Mouse (Mus musculus): Measurements from ENCODE around the gene Bag6.
A peak's percentile ranks its signal among the peaks of the same experiment; 100 is the strongest.

The Bag6 gene

DNA sequence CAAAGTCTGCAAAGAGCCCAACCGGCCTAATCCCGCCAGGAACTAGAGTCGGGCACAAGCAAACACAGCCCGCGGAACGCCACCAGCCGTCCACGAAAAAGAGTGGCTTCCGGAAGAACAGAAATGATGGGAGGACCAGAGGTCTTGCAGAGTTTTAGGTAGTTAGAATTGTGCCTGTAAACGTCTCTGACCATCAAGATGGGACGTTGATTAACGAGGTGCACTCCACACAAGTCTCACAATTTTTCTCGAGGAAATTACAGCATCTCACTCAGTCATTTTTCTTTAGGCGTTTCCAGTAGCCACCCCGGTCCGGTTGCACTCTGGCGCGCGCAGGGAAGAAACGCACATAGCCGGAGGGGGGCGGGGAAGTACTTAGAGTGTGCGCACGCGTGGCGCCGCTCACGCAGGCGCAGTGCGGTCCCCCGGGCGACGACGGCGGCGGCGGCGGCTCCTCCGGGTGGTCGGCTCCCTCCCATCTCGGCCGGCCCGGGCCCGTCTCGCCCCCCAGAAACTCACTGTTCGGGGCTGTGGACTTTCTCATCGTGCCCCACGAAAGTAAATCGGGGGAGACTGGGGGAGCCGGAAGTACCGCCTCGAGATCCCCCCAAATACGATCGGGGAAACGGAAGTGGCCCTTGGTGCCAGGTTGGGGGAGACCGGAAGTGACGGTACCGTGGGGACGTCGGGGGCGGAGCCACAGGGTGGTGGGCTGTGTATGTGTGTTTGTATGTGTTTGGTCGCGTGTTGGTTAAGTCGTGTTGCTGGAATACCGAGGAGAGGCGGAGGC, at the start of gene Bag6:
Gene Bag6, plus strand, starts transcription at position 378 of the 790 bp plus-strand sequence.
- DNase-seq (ENCODE audit: low read depth, low spot score), result peak; percentile 89

DNA sequence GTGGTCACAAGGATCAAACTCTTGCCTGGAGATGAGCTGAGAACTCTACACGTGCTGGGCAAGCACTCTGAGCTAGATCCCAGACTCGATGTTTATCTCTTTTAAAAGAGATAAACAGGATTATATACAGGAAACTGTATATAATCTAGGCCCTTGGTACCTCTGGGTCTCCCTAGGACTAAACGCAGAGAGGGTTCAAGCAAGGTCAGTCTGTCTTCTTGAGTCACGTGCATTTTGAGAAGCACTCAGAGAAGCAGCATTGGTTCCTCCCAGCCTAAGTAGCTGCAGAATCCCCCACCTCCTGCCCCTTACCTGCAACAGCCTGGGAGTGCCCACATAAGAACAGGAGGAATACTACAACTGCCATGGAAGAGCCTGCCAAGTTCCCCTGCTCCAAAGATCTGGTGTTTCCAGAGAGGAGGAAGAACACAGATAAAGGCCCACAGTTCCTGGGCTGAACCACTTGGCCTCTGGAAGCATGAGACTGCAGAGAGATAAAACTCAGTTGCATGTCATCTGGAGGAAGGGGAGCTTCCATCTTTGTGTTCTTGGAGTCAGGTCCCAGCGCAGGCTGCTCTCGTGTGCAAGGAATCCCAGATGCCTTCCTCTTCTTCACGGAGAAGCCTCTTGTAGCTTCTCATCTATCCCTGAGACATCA, 49.6 kb upstream of the Bag6 start, which contains the start of gene Ly6g6f:
Gene Ly6g6f, minus strand, starts transcription at position 403 of the 658 bp plus-strand sequence.
- DNase-seq (ENCODE audit: low read depth, low spot score), result no peak

DNA sequence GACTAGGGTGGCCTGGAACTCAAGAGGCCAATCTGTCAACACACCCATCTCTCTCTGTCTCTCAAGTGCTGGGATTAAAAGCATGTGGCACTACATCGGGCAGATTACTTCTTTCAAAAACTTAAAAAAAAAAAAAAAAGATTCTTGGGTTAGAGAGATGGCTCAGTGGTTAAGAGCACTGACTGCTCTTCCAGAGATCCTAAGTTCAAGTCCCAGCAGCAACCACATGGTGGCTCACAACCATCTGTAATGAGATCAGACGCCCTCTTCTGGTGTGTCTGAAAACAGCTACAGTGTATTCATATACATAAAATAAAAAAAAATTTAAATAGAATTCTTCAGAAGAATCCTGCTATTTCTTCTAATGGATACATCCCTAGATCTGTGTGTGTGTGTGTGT, 46.8 kb upstream of the Bag6 start:
- DNase-seq (ENCODE audit: low read depth, low spot score), result no peak

DNA sequence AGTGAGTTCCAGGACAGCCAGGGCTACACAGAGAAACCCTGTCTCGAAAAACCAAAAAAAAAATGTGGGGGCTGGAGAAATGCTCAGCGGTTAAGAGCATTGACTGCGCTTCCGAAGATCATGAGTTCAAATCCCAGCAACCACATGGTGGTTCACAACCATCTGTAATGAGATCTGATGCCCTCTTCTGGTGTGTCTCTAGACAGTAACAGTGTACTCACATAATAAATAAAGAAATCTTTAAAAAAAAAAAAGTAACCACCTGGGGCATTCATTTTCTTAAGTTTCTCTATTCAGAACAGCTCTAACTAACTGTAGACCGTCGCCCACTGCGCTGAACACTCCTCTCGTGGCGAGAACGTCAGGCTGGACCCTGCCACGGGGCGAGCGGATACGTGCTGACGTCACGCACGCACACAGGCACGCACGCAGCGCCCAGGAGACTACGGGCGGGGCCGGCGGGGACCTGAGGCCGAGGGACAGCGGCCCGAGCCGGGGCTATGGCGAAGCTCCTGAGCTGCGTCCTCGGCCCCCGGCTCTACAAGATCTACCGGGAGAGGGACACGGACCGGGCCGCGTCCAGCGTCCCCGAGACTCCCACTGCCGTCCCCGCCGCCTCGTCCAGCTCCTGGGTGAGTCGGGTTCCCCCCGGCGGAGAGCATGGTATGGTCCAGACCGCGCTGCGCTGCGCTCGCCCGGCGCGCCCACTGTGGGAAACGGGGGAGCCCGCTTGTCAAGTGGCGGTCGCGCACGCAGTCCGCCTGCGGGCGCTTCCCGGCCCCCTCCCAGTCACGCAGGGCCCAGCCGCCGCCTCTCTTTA, 45.9 kb upstream of the Bag6 start, which contains the start of gene Abhd16a:
Gene Abhd16a, plus strand, starts transcription at position 439 of the 820 bp plus-strand sequence.
- DNase-seq (ENCODE audit: low read depth, low spot score), result peak; percentile 84

DNA sequence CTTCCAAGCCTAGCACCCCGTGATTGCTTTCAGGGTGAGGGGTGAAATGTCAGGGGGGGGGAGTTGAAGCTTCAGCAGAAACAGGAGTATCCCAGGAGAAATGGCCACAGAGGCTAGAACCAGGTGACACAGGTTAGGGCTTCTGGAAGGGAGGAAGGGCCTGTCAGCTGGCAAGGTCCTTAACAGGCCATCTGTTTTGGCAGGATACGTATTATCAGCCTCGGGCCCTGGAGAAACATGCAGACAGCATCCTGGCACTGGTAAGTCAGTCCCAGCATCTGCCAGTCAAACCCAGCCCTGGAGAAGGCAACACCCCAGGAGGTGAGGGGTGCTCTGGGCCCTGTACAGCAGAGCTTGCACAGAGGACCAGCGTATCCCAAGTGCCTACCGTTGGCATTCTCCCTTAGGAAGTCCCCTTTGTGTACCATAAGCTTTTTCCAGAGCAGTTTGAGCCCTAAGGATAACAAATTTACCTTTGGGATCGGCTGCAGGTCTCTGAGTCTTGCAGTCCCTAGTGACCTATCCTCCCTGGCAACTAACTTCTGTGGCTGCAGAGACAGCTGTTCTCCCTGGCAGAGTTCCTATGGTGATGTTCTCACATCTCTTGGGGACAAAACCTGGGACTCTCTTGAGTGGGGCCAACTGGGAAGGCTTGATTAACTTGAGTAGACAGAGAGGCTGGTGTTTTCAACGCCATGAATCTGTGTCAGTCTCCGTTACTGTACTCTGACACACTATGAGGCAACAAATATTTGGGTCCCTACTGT, 44.6 kb upstream of the Bag6 start:
- no peak for DNase-seq (ENCODE audit: low read depth, low spot score)

DNA sequence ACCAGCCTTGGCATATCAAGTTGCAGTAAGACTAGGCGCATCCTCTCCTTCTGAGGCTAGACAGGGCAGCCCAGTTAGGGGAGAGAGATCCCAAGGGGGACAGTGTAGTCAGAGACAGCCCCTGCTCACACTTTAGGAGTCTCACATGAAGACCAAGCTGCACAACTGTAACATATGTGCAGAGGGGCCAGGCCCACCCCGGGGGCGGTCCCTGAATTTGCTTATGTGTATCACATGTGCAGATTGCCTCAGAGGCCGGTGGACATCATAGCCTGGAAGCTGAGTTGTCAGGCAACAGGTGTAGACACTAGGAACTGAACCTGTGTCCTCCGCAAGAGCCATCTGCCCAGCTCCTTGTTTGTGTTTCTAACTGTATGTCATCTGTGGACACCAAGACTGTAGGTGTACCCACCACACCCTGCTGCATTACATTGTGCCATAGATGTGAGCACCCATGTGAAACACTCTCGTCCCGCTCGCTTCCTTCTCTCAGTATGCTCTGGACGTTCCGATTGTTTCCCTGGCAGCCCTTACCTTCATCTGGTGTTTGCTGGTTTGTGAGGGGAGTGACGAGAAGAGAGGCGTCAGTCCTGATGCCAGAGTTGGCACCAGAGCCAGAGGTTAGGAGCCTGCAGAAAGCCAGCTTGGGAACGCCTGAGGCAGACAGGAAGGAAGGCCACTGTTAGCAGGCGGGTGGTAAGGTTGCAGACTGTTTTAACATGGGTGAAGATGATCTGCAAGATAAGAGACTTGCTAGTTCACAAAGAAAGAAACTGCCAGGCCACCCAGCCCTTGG, 42.4 kb upstream of the Bag6 start:
- DNase-seq (ENCODE audit: low read depth, low spot score), result no peak

DNA sequence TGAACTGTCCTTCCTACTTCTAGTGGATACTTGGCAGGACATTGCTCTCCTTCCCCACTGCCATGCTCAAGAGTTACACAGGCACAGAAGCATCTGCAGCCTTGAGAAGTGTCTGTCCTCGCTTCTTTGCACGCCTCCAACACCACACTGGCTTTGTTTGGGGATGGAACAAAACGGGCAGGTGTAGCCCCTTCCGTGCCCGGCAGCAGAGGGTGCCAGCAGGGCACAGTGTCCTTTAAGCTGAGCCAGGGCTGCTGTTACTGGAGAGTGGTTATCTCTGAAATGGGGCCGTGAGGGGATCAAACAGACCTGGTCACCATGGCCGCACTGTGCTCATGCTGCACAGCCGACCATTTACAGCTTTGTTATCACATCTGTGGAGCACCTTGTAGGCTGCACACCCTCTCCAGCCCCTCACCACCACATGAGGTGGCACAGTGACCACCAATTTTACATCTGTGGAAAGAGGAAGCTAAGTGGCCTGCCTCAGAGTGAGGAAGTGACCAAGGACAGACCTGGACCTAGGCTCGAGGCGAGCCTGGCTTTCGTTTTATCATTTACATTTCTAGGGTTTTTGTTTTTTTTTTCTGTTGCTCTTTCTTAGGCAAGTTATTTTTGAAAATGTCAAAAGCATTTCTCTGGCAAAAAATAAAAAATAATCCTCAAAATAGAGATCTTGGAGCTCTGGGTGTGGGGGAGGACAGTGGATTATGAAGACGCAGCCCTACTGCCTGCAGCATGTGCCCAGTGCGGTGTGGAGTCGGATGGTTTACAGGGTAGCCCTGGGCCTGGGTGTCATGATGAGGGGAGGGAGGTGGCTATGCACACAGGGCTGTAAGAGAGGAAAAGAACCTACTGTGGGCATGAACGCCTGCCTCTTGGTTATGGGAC, 40.3 kb upstream of the Bag6 start:
- DNase-seq (ENCODE audit: low read depth, low spot score), result no peak

DNA sequence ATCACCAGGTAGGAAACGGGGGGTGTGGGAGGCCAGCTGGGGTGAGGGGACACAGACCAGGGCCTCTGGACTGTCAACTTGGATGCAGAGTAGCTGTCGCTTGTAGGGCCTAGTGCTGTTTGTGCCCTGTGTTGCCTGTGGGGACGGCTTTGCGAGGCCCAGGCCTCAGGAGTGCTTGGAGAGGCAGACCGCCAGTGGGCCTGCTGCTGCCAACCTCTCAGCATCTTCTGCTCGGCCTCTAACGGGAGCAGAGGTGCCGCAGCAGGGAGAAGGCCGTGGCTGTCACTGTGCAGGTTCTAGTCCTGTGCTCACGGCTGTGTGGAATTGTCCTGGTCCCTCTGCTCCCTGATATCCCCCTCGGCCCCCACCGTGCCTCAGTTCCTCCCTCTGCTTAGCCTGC, 38.4 kb upstream of the Bag6 start:
- no peak for DNase-seq (ENCODE audit: low read depth, low spot score)

DNA sequence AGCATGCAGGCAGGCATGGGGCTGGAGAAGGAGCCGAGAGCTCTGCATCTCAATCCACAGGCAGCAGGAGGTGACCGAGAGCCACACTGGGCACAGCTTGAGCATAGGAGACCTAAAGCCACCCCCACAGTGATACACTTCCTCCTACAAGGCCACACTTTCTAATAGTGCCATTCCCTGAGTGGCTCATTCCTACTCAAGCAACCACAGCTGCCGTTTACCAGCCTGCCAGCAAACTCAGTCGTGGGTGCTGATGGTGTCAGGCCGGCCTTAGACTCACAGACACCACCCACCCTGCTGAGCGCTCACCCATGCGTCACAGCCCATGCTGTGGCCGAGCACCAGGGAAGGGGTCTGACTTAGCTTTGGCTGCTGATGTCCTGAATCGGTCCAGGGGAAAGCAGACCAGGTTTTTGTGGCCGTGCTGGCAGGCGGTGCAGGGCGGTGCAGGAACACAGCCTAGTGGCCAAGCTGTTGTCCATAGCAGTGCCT, 37.8 kb upstream of the Bag6 start:
- DNase-seq (ENCODE audit: low read depth, low spot score), result no peak

DNA sequence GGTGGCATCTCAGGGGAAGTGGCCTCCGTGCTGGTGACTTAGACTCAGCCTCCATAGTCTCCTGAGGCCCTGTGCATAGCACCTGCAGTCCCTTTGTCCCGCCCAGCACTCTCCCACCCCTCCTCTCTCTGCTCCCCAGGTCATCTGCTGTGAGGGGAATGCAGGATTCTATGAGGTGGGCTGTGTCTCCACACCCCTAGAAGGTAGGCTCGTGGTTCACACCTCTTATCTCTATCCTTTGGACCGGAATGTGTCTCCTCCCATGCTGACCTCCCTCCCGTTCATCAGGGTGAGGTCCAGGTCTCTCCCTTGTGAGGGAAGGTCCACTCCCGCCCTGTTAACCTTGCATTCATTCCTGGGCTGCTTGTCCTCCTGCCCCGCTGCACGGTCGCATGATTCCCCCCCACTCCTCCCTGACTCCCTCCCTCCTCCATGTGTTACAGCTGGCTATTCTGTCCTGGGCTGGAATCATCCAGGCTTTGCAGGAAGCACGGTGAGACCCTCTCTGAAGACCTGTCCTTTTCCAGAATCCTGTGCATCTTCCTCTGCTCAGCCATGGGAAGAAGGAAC, 34.7 kb upstream of the Bag6 start:
- DNase-seq (ENCODE audit: low read depth, low spot score), result no peak

DNA sequence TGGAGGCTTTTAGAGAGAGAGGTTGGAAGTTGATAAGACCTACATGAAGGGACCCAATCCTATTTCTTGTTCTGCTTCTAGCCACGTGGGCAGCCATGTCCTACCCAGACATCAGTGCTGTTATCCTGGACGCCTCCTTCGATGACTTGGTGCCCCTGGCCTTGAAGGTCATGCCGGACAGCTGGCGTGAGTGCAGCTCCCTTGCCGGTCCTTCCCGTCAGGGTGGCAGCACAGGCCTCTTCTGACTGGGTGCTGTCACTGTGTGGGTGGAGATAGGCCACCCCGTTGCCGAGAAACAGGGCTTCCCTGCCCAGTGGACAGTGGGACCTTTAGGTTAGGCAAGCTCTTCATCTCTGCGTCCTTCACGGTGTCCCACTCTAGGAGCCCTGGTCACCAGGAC, 33.8 kb upstream of the Bag6 start:
- no peak for DNase-seq (ENCODE audit: low read depth, low spot score)

DNA sequence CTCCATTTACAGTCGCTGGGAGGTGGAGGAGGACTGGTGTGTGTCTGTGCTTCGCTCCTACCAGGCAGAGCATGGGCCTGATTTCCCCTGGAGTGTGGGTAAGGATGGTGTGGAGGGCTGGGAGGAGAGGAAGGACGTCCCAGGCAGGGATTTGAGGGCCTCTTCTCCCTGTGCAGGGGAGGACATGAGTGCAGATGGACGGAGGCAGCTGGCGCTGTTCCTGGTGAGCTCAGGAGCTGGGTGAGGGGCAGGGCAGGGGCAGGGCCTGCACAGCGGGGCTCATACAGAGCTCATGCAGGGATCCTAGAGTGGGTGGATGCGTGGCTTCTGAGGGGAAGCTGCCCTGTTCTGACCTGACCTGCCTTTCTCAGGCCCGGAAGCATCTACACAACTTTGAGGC, 32.7 kb upstream of the Bag6 start:
- no peak for DNase-seq (ENCODE audit: low read depth, low spot score)

DNA sequence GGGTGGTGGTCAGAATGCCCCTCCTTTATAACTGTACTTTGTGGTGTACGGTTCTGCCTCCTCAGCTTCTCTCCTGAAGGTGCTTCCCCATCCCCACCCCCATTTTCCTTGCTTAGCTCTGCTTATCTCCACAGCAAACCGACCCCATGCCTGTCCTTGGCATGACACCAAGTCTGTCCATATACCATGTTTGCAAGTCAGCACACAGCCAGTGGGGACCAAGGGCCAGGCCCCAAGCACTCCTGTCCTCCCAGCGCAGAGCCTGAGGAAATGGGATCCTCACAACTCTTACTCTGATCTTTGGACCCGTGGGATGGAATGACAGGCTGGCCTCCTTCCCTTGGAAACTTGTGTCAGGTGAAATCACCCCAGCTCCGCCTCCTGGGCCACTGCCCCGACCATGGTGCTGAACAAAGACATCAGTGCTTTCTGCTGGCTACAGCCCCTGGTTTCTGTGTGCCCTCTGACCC, 31.7 kb upstream of the Bag6 start:
- DNase-seq (ENCODE audit: low read depth, low spot score), result no peak

DNA sequence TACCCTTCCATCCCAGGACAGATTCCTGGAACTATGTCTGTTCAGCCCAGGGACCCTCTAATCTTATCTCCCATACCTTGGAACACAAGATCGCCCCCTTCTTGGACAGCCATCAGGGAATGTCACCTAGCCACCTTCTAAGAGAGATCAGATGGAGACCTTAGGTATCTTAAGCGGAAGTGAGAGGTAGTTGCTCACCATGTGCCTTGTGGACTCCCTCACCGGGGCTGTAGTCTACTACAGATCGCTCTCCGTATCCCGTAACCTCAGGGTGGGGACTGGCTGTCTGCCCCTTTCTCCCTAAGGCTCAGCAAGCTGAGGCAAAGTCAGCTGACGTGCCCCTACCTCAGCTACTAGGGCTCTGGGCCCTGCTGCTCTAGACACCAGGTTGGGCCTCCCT, 30.9 kb upstream of the Bag6 start:
- no peak for DNase-seq (ENCODE audit: low read depth, low spot score)

DNA sequence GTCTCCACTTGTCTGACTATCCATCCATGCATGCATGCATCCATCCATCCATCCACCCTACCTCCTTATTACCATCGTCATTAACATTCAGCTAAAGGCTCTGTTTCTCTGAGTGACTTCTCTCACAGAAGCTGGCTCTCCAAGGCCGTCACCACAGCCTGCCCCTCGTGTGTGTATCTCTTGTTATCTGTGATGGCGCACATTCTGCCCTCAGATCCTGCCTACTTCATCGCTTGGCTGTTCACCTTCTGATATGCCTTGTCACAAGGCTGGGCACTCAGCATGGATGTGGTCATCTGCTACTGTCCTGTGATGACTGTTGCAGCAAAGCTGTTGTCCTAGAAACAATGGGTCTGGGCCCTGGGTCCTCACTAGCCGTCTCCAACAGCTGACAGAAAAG, 30.2 kb upstream of the Bag6 start:
- DNase-seq (ENCODE audit: low read depth, low spot score), result no peak

DNA sequence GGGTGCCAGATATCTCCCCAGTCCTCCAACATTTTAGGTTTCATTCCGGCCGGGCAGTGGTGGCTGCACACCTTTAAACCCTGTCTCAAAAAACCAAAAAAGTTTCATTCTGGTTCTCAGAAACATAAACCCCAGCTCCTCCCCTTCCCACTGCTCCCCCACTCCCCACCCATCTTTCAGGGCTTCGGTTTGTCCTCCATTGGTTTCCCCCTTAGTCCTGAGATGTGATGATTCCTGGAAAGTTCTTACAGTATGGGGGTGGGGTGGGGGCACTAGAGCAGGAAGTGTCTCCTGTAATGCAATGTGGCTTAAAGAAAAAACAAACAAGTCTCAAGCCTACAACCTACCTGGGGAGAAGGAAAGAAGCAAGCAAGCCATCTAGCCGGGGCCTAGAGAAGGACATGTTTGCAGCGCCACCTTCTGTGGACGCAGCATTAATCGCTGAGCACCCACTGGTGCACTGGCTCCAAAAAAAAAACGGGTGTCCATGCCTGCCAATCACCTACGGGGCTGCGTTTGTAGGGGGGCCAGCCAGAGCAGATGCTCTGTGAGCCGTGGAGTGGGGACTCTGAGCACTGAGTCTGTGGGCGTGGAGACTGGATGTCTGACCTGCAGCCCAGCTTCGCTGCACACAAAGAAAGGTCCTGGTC, 29.1 kb upstream of the Bag6 start:
- no peak for DNase-seq (ENCODE audit: low read depth, low spot score)

DNA sequence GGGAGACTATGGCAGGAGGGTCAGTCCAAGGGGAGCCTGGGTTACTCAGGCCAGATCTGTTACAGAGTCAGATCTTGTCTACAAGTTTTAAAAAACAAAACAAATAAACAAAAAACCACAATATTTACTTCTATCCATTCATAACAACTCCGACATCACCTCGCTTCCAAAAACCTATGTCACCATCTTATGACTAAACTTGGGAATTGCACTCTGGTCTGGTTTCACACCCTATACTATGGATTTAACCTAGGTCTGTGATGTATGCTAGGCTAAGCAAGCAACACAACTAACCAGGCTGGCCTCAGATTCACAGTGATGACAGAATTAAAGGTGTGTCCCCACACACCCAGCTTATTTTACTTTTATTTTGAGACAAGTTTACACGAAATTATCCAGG, 28.5 kb upstream of the Bag6 start:
- DNase-seq (ENCODE audit: low read depth, low spot score), result no peak

DNA sequence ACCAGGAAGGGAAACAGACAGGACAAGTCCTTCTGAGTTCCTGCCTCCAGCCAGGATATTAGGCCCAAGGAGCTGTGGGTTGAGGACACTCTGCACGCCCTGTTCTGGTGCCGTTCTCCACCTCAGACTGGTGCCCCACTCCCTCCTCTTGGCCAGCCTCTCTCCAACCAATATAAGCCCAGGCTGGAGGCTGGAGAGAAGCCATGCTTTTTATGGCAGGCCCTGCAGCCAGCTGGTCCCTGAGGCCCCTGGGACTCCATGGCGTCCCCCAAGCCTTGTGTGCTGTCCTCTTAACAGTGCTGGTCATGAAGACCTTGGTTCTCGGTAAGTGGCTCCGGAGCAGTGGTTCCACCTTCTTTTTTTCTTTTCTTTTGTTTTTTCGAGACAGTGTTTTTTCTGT, 26.9 kb upstream of the Bag6 start, which contains the start of gene Ly6g5c:
Gene Ly6g5c, plus strand, starts transcription at position 183 of the 400 bp plus-strand sequence.
- no peak for DNase-seq (ENCODE audit: low read depth, low spot score)
